Mouse (Mus musculus): Measurements from ENCODE around the gene Gopc. TPM values are rescaled to one million over a fixed set of nuclear protein-coding genes. Genes with fewer than 3 reads are reported as not detected.

Gene Gopc
- polyA plus RNA-seq, 1 experiment from 2014 or later: 19.1 TPM

GRCm38 (mm10) chr10:52383022-52383421, 1.1 kb upstream of the Gopc start:
- H3K27me3 ChIP-seq (ENCODE audit: control insufficient read depth, insufficient read depth, low read length): no peaks in the 10 kb centered on the region
- no peaks in the 10 kb centered on the region for H3K36me3 ChIP-seq (ENCODE audit: control insufficient read depth, insufficient read depth, low read length)
- peak overlapping the region; percentile 93; the same call in 1 of the 2 replicates for H3K27ac ChIP-seq (ENCODE audit: low read length)
- peak overlapping the region; percentile 69 for H3K4me2 ChIP-seq (replicated peaks; ENCODE audit: low read depth, low read length)
- H3K9me3 ChIP-seq (ENCODE audit: control insufficient read depth, low read depth, low read length): no peaks in the 10 kb centered on the region
- 70% methylated on average over 6 of the region's 6 CpGs for WGBS
- H3K4me3 ChIP-seq (ENCODE audit: low read depth, low read length): peak overlapping the region; percentile 90
- 0 out of 2 replicates have a peak, but pooled peaks cover 3% of the 10 kb centered on the region for H3K4me1 ChIP-seq (ENCODE audit: control insufficient read depth, insufficient read depth, low read length)
- ATAC-seq (ENCODE audit: insufficient number of reproducible peaks, insufficient read depth, low FRiP score, low read depth): no peak
- H3K9ac ChIP-seq (replicated peaks; ENCODE audit: low read depth, low read length): peak overlapping the region; percentile 88; the same call in 1 of the 2 replicates

DNA sequence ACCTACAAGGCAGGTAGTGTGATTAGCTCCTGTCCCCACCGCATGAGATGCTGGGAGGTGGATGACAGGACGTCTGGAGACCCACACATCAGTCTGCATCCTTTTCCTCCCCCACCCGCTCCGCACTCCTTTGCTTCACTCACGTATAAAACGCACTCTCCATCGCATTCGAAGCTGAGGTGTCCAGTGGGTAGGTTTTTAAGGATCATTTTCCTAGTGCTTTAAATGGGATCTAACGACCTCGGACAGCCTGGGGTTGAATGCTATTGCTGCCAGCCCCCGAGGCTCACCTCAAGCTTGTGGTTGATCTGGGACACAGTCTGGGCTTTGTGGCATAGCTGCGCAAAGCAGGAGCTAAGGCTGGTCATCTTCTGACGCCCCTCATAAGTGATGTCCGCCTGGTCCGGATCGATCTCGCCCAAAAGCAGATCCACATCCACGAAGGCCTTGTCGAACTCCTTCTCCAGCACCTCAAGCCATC, 563 bp downstream of the Gopc start:
- under 1% methylated on average over 19 of the region's 19 CpGs for WGBS
- no peaks in the 10 kb centered on the region for H3K36me3 ChIP-seq (ENCODE audit: control insufficient read depth, insufficient read depth, low read length)
- no peaks in the 10 kb centered on the region for H3K27me3 ChIP-seq (ENCODE audit: control insufficient read depth, insufficient read depth, low read length)
- peak; percentile 19; the same call in 1 of the 2 replicates for ATAC-seq (ENCODE audit: insufficient number of reproducible peaks, insufficient read depth, low FRiP score, low read depth)
- H3K9ac ChIP-seq (replicated peaks; ENCODE audit: low read depth, low read length): peak overlapping the region; percentile 88
- 0 out of 2 replicates have a peak, but pooled peaks cover 3% of the 10 kb centered on the region for H3K4me1 ChIP-seq (ENCODE audit: control insufficient read depth, insufficient read depth, low read length)
- H3K9me3 ChIP-seq (ENCODE audit: control insufficient read depth, low read depth, low read length): no peaks in the 10 kb centered on the region
- peak overlapping the region; percentile 90 for H3K4me3 ChIP-seq (ENCODE audit: low read depth, low read length)
- peak overlapping the region; percentile 93 for H3K27ac ChIP-seq (ENCODE audit: low read length)
- H3K4me2 ChIP-seq (replicated peaks; ENCODE audit: low read depth, low read length): peak overlapping the region; percentile 54

- Histone ChIP-seq H3K4me2 (replicated peaks; ENCODE audit: low read depth, low read length) (no peak overlapping the region), H3K4me1 (ENCODE audit: control insufficient read depth, insufficient read depth, low read length) (0 out of 2 replicates have a peak, but pooled peaks cover 3% of the 10 kb centered on the region), H3K27ac (ENCODE audit: low read length) (no peak overlapping the region), H3K27me3 (ENCODE audit: control insufficient read depth, insufficient read depth, low read length) (no peaks in the 10 kb centered on the region), H3K9me3 (ENCODE audit: control insufficient read depth, low read depth, low read length) (no peaks in the 10 kb centered on the region), H3K4me3 (ENCODE audit: low read depth, low read length) (no peak overlapping the region), H3K9ac (replicated peaks; ENCODE audit: low read depth, low read length) (no peak overlapping the region), H3K36me3 (ENCODE audit: control insufficient read depth, insufficient read depth, low read length) (no peaks in the 10 kb centered on the region)
- 92% methylated on average over 2 of the region's 2 CpGs for WGBS
- no peak for ATAC-seq (ENCODE audit: insufficient number of reproducible peaks, insufficient read depth, low FRiP score, low read depth)
Measured at GRCm38 (mm10) chr10:52377813-52378212, 4.1 kb downstream of the Gopc start.

GRCm38 (mm10) chr10:52376422-52376821, 5.5 kb downstream of the Gopc start:
- WGBS: 81% methylated on average over 2 of the region's 2 CpGs
- Histone ChIP-seq H3K27ac (ENCODE audit: low read length) (no peak overlapping the region), H3K4me2 (replicated peaks; ENCODE audit: low read depth, low read length) (no peak overlapping the region), H3K4me3 (ENCODE audit: low read depth, low read length) (no peak overlapping the region), H3K9ac (replicated peaks; ENCODE audit: low read depth, low read length) (no peak overlapping the region), H3K36me3 (ENCODE audit: control insufficient read depth, insufficient read depth, low read length) (no peaks in the 10 kb centered on the region), H3K9me3 (ENCODE audit: control insufficient read depth, low read depth, low read length) (no peaks in the 10 kb centered on the region), H3K4me1 (ENCODE audit: control insufficient read depth, insufficient read depth, low read length) (0 out of 2 replicates have a peak, but pooled peaks cover 3% of the 10 kb centered on the region), H3K27me3 (ENCODE audit: control insufficient read depth, insufficient read depth, low read length) (no peaks in the 10 kb centered on the region)
- ATAC-seq (ENCODE audit: insufficient number of reproducible peaks, insufficient read depth, low FRiP score, low read depth): no peak

DNA sequence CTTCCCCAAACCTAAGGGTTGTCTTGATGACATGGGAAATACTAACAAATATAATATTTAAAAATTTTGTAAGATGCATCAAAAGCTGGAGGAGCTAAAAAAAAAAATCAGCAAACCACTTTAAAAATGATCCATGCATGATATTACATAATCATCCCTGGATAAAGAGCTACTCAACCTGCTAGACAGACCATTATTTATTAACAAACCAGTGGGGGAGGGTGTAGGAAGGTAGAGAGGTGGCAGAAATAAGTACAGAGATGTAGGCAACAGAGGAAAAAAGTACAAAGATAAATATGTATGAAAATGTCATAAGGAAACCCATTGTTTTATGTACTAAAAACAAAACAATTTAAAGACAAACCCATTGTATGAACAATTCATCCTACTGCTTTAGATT, 7.3 kb downstream of the Gopc start:
- Histone ChIP-seq H3K27me3 (ENCODE audit: control insufficient read depth, insufficient read depth, low read length) (no peaks in the 10 kb centered on the region), H3K4me3 (ENCODE audit: low read depth, low read length) (no peak overlapping the region), H3K9ac (replicated peaks; ENCODE audit: low read depth, low read length) (no peak overlapping the region), H3K9me3 (ENCODE audit: control insufficient read depth, low read depth, low read length) (no peaks in the 10 kb centered on the region), H3K4me2 (replicated peaks; ENCODE audit: low read depth, low read length) (no peak overlapping the region), H3K4me1 (ENCODE audit: control insufficient read depth, insufficient read depth, low read length) (0 out of 2 replicates have a peak, but pooled peaks cover 2% of the 10 kb centered on the region), H3K36me3 (ENCODE audit: control insufficient read depth, insufficient read depth, low read length) (no peaks in the 10 kb centered on the region), H3K27ac (ENCODE audit: low read length) (no peak overlapping the region)
- ATAC-seq (ENCODE audit: insufficient number of reproducible peaks, insufficient read depth, low FRiP score, low read depth): no peak

DNA sequence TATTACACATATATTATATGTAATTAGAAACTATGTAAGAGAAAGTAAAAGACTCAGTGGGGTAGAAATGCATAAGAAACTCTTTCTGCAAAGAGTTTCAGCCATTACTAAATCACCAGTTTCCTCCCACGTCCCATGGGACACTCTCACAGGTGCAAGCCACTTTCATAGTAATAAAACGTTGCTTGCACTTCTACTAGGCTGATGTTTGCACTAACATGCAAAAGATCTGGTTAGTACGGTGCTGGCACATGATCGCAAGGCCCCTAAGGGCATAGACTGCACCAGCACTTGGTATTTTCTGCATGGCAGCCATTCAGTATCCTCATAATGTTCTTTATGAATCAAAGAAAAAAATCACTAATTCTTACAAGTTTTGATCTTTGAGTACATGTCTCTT, 8.1 kb downstream of the Gopc start:
- Histone ChIP-seq H3K27me3 (ENCODE audit: control insufficient read depth, insufficient read depth, low read length) (no peaks in the 10 kb centered on the region), H3K4me1 (ENCODE audit: control insufficient read depth, insufficient read depth, low read length) (no peaks in the 10 kb centered on the region), H3K36me3 (ENCODE audit: control insufficient read depth, insufficient read depth, low read length) (no peaks in the 10 kb centered on the region), H3K9ac (replicated peaks; ENCODE audit: low read depth, low read length) (no peak overlapping the region), H3K4me3 (ENCODE audit: low read depth, low read length) (no peak overlapping the region), H3K9me3 (ENCODE audit: control insufficient read depth, low read depth, low read length) (no peaks in the 10 kb centered on the region), H3K4me2 (replicated peaks; ENCODE audit: low read depth, low read length) (no peak overlapping the region), H3K27ac (ENCODE audit: low read length) (no peak overlapping the region)
- no peak for ATAC-seq (ENCODE audit: insufficient number of reproducible peaks, insufficient read depth, low FRiP score, low read depth)
- 83% methylated on average over 4 of the region's 4 CpGs for WGBS

GRCm38 (mm10) chr10:52368376-52368775, 13.5 kb downstream of the Gopc start:
- no peak overlapping the region for H3K9ac ChIP-seq (replicated peaks; ENCODE audit: low read depth, low read length)
- no peak for ATAC-seq (ENCODE audit: insufficient number of reproducible peaks, insufficient read depth, low FRiP score, low read depth)
- no peak overlapping the region for H3K4me3 ChIP-seq (ENCODE audit: low read depth, low read length)
- H3K9me3 ChIP-seq (ENCODE audit: control insufficient read depth, low read depth, low read length): no peaks in the 10 kb centered on the region
- no peaks in the 10 kb centered on the region for H3K27me3 ChIP-seq (ENCODE audit: control insufficient read depth, insufficient read depth, low read length)
- H3K36me3 ChIP-seq (ENCODE audit: control insufficient read depth, insufficient read depth, low read length): no peaks in the 10 kb centered on the region; the same call in 1 of the 2 replicates
- H3K27ac ChIP-seq (ENCODE audit: low read length): no peak overlapping the region
- no peaks in the 10 kb centered on the region for H3K4me1 ChIP-seq (ENCODE audit: control insufficient read depth, insufficient read depth, low read length)
- H3K4me2 ChIP-seq (replicated peaks; ENCODE audit: low read depth, low read length): no peak overlapping the region
- WGBS: 90% methylated on average over 4 of the region's 4 CpGs

GRCm38 (mm10) chr10:52360862-52361609, 20.9 kb downstream of the Gopc start:
- Histone ChIP-seq H3K4me3 (ENCODE audit: low read depth, low read length) (no peak overlapping the region), H3K27ac (ENCODE audit: low read length) (no peak overlapping the region), H3K36me3 (ENCODE audit: control insufficient read depth, insufficient read depth, low read length) (peaks cover 2% of the 10 kb centered on the region; the same call in 1 of the 2 replicates), H3K4me2 (replicated peaks; ENCODE audit: low read depth, low read length) (no peak overlapping the region), H3K27me3 (ENCODE audit: control insufficient read depth, insufficient read depth, low read length) (no peaks in the 10 kb centered on the region), H3K9me3 (ENCODE audit: control insufficient read depth, low read depth, low read length) (no peaks in the 10 kb centered on the region), H3K9ac (replicated peaks; ENCODE audit: low read depth, low read length) (no peak overlapping the region), H3K4me1 (ENCODE audit: control insufficient read depth, insufficient read depth, low read length) (no peaks in the 10 kb centered on the region)
- ATAC-seq (ENCODE audit: insufficient number of reproducible peaks, insufficient read depth, low FRiP score, low read depth): no peak
- 91% methylated on average over 9 of the region's 9 CpGs for WGBS

All from stomach, embryonic 14.5 days (tissue).